Mouse (Mus musculus) liver, embryonic 14.5 days (tissue): ENCODE data around the gene Atg3. TPM values are rescaled to one million over a fixed set of nuclear protein-coding genes. Genes with fewer than 3 reads are reported as not detected.

ENCODE experiments used
- ATAC-seq: fragments of 200-750 bp; cut with Nextera tagmentation; 2 replicates; pipeline ENCODE4 v1.8.0; 2017; ENCODE audit warnings: moderate number of reproducible peaks, mild to moderate bottlenecking, moderate library complexity; ENCODE audit not compliant: insufficient read depth
- DNase-seq, 3 experiments: peaks; one replicate each; pipeline ENCODE4 v3.0.0-alpha.2; 2012 to 2013; ENCODE audit warnings: low read depth in 3 of 3, low spot score in 3 of 3
- H3K27ac ChIP-seq: fragments of 300-500 bp; sonication (generic); 2 replicates; pipeline ENCODE4 v1.5.1; 2014; ENCODE audit warnings: moderate library complexity, mild to moderate bottlenecking, control low read depth, inconsistent platforms
- H3K27me3 ChIP-seq: fragments of 300-500 bp; sonication (generic); 2 replicates; pipeline ENCODE4 v1.6.1; 2014; ENCODE audit warnings: mild to moderate bottlenecking, low read length, moderate library complexity; ENCODE audit not compliant: control insufficient read depth, insufficient read depth
- H3K36me3 ChIP-seq: fragments of 300-500 bp; sonication (generic); replicated peaks from 2 replicates; pipeline ENCODE4 v1.6.1; 2014; ENCODE audit warnings: low read depth; ENCODE audit not compliant: control insufficient read depth, insufficient read depth
- H3K4me1 ChIP-seq, 2 experiments: fragments of 200-500 bp in 1 of 2; fragments of 300-500 bp in 1 of 2; sonication (generic) in 1 of 2; replicated peaks; 2 replicates each; pipeline ENCODE4 v1.6.1; 2012 to 2014; ENCODE audit warnings: antibody characterized with exemption in 1 of 2, inconsistent platforms in 1 of 2, low read length in 1 of 2; ENCODE audit not compliant: control insufficient read depth in 2 of 2, insufficient read depth in 2 of 2
- H3K4me2 ChIP-seq: fragments of 300-500 bp; sonication (generic); 2 replicates; pipeline ENCODE4 v1.6.1; 2014; ENCODE audit warnings: low read depth, mild to moderate bottlenecking, control low read depth, moderate library complexity
- H3K4me3 ChIP-seq, 2 experiments: fragments of 200-500 bp in 1 of 2; fragments of 300-500 bp in 1 of 2; sonication (generic) in 1 of 2; 2 replicates each; pipeline ENCODE4 v1.5.1; 2012 to 2014; ENCODE audit warnings: low read depth in 2 of 2, low read length in 2 of 2, mild to moderate bottlenecking in 2 of 2, control low read depth in 1 of 2, inconsistent platforms in 1 of 2, moderate library complexity in 1 of 2; ENCODE audit not compliant: insufficient read depth in 1 of 2
- H3K9ac ChIP-seq: fragments of 300-500 bp; sonication (generic); replicated peaks from 2 replicates; pipeline ENCODE4 v1.6.1; 2014; ENCODE audit warnings: mild to moderate bottlenecking, control low read depth, moderate library complexity
- H3K9me3 ChIP-seq: fragments of 300-500 bp; sonication (generic); 2 replicates; pipeline ENCODE4 v1.6.1; 2016; ENCODE audit warnings: low read length, mixed read lengths; ENCODE audit not compliant: control insufficient read depth
- CTCF ChIP-seq: IDR thresholded peaks from 2 replicates; pipeline ENCODE4 v1.5.1; 2016; ENCODE audit warnings: antibody characterized with exemption, low read depth, control low read depth
- EP300 ChIP-seq: IDR thresholded peaks from 2 replicates; pipeline ENCODE4 v1.6.1; 2016; ENCODE audit warnings: antibody characterized with exemption, low read depth
- WGBS: fragments of 180-500 bp; shearing (Covaris S2); extraction: QIAGEN DNeasy Blood & Tissue Kit; methylation state at CpG from one replicate; pipeline ENCODE4 v1.1.7; 2014; ENCODE audit not compliant: insufficient replicate concordance; 5-methylcytosine and 5-hydroxymethylcytosine counted together
- polyA plus RNA-seq, 2 experiments: library from polyadenylated mRNA; depleted of rRNA in 1 of 2; stranded (reverse) in 1 of 2; unstranded in 1 of 2; fragments of >200 nt; fragmentation: Nextera tagmentation in 1 of 2; extraction: Ambion mirVana in 1 of 2; gene quantifications; 2 replicates each; pipeline versions ENCODE4 v1.2.1 to v1.2.3; 2012 to 2014

The Atg3 gene
- polyA plus RNA-seq (2012; rRNA removed), result 5.2 and 11.2 TPM in 2 replicates
- polyA plus RNA-seq (2014; fragmentation: Nextera tagmentation; extraction: Ambion mirVana), result 18.1 TPM in 2 replicates

DNA sequence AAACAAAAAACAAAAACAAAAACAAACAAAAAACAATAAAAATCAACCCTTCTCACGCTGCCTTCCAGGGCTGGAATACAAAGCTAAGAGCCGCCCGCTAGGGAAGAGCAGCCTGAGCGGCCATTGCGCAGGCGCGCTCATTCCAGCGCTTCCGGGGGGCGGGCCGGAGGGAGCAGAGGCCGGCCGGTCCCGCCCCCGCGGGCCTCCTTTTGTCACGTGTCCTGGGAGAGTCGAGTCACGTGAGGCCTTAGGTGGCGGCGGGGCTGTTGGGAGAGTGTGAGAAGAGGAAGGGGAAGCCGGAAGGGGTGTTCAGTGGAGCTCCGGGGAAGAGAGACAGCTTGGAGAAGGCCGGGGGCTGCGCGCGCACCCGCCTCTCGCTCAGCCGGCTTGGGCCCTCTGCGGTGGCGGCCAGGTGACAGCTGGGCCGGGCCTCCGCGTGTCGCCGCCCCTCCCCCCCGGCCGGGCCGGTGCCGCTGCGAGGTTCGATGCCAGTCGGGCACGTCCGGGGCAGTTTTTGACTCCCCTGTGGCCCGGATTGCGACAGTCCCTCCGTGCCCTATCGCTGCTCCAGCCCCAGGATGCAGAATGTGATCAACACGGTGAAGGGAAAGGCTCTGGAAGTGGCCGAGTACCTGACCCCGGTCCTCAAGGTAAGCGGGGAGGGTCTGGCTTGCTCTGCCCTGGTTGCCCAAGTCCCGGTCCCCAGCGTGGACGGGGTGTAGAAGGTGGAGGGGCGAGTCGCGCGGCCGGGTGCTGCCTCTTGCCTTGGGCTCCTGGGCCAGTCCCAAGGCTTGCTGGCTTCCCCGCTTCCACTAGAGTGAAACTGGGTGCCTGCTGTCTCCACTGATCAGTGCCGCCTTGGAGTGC is at the start of gene Atg3, which contains the start of gene Slc35a5:
Atg3 (plus strand) TSS at position 264 of the 867 bp plus-strand sequence.
Slc35a5 (minus strand) TSS at position 185 of the 867 bp plus-strand sequence.
- H3K27me3 ChIP-seq, result no peaks in the 10 kb centered on the region
- H3K4me1 ChIP-seq, result peaks cover 8 to 13% of the 10 kb centered on the region in 2 experiments; a peak in 3 of 4 replicates
- TF ChIP-seq EP300 (no peak), CTCF (no peak)
- under 1% methylated on average over 64 of the region's 64 CpGs for WGBS
- H3K36me3 ChIP-seq, result no peaks in the 10 kb centered on the region
- ATAC-seq (peak; percentile 87), DNase-seq (peak; percentile 86 to 91 (median 89))
- peak within 1 kb of the TSS; percentile 74 for H3K9ac ChIP-seq
- H3K27ac ChIP-seq, result peak within 1 kb of the TSS; percentile 70
- peak within 1 kb of the TSS; percentile 92 for H3K4me2 ChIP-seq
- H3K4me3 ChIP-seq, result peak within 1 kb of the TSS; percentile 72 to 87
- no peaks in the 10 kb centered on the region for H3K9me3 ChIP-seq

DNA sequence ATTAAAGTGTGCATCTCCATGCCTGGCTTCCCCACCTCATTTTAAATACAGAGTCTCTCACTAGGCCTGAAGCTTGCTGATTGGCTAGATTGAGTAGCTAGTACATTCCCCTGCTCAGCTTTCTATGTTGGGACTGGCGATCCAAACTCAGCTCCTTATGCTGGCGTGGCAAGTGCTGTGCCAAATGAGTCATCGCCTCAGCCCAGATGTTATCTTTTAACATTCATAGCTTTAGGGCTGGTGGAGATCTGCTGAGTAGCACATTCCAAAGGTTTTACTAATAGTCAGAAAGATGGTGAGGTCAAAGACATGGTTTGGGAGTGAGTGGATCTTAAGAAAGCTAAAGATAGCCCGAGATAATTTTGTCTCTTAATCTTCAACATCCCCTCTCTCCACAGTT is 48.1 kb upstream of the Atg3 start:
- Histone ChIP-seq H3K4me1 (no peaks in the 10 kb centered on the region), H3K27me3 (no peaks in the 10 kb centered on the region), H3K27ac (no peak overlapping the region), H3K9me3 (no peaks in the 10 kb centered on the region), H3K9ac (no peak overlapping the region), H3K36me3 (no peaks in the 10 kb centered on the region), H3K4me2 (no peak overlapping the region), H3K4me3 (no peak overlapping the region)
- 22% methylated on average over 4 of the region's 4 CpGs for WGBS
- DNase-seq (no peak), ATAC-seq (no peak)
- no peak for TF ChIP-seq CTCF
- TF ChIP-seq EP300, result no peak

DNA sequence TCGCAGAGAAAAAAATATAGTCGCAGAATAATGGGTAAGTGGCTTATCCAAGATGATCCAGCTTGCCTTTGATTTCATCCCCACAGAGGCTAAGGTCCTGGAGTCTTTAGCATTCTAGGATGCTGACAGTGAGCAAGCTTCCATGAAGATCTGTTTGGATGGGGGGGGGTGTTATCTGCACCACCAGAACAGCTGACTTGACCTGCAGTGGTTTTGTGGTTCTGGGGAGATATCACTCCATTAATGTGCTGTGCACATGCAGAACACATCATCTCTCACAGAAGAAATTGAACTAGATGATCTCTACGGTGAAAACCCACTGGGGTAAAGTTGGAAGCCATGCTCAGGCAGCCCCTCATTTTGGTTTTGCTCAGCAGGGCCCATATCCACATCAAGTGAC is 41.4 kb upstream of the Atg3 start:
- no peak overlapping the region for H3K4me3 ChIP-seq
- no peaks in the 10 kb centered on the region for H3K4me1 ChIP-seq
- ATAC-seq (no peak), DNase-seq (no peak)
- H3K9ac ChIP-seq, result no peak overlapping the region
- no peak overlapping the region for H3K4me2 ChIP-seq
- WGBS, result 52% methylated on average over 3 of the region's 3 CpGs
- no peak for TF ChIP-seq EP300
- no peak for TF ChIP-seq CTCF
- H3K36me3 ChIP-seq, result no peaks in the 10 kb centered on the region
- H3K27me3 ChIP-seq, result no peaks in the 10 kb centered on the region
- no peaks in the 10 kb centered on the region for H3K9me3 ChIP-seq
- no peak overlapping the region for H3K27ac ChIP-seq

DNA sequence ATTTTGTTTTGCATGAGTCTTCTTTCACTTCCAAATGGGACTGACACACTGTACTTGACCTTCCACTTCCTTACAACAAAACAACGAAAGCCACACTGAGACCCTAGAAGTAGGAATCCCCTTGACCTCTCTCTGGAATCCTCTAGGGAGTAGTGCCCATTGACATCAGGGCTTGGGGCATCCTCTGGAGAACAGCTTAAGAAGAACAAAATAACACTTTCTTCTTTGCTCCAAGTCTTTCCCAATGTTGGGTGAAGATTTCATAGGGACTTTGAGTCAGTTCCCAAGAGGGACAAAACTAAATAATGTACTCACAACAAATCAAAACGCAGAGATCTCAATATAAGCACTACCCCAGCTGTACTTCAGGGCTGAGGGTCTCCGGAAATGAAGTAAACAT is 39.8 kb upstream of the Atg3 start:
- 57% methylated on average over 3 of the region's 3 CpGs for WGBS
- no peaks in the 10 kb centered on the region for H3K36me3 ChIP-seq
- H3K4me3 ChIP-seq, result no peak overlapping the region
- no peak overlapping the region for H3K9ac ChIP-seq
- H3K27me3 ChIP-seq, result no peaks in the 10 kb centered on the region
- TF ChIP-seq EP300 (no peak), CTCF (no peak)
- no peak for ATAC-seq
- no peaks in the 10 kb centered on the region for H3K9me3 ChIP-seq
- no peak overlapping the region for H3K4me2 ChIP-seq
- H3K27ac ChIP-seq, result no peak overlapping the region
- no peak for DNase-seq
- H3K4me1 ChIP-seq, result no peaks in the 10 kb centered on the region

DNA sequence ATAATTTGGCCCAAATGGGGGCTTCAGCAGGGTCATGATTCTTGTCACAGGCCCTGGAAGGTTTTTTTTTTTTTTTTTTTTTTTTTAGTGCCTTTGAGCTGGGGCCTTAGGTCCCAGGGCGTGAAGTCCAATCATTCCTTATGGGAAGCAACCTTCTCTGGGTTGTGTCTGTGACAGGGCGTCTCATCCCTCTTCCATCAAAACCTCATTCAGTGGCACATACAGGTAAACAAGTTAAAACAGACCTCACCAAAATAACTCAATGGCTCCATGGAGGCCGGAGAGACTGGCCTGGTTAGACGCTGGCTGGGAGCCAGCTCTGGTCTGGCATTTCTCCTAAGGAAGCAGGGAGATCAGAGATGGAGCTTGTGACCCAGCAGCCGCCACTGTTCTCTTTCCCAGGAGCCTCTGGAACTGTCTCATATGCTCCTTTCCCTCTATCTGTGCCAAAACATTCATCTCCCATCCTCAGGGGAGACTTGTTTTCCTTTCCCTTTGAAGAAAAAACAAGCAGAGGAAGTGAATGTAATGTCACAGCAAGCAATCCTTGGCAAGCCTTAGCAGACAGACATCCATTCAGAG is 37.6 kb upstream of the Atg3 start:
- Histone ChIP-seq H3K36me3 (no peaks in the 10 kb centered on the region), H3K9me3 (no peaks in the 10 kb centered on the region), H3K4me1 (no peaks in the 10 kb centered on the region), H3K27me3 (no peaks in the 10 kb centered on the region), H3K9ac (no peak overlapping the region), H3K27ac (no peak overlapping the region), H3K4me2 (no peak overlapping the region), H3K4me3 (no peak overlapping the region)
- DNase-seq (no peak), ATAC-seq (no peak)
- TF ChIP-seq CTCF (no peak), EP300 (no peak)
- 50% methylated on average over 5 of the region's 5 CpGs for WGBS
